Mouse (Mus musculus): ENCODE data around the gene Smc3. TPM values are rescaled to one million over a fixed set of nuclear protein-coding genes. Genes with fewer than 3 reads are reported as not detected.

The Smc3 gene
- polyA plus RNA-seq, 2 experiments = 42.4 to 60.8 TPM

GRCm38 (mm10) chr19:53664831-53665230 is 64.6 kb downstream of the Smc3 start:
- Histone ChIP-seq H3K36me3 (ENCODE audit: control insufficient read depth, insufficient read depth, low read length) (no peaks in the 10 kb centered on the region), H3K27ac (replicated peaks; ENCODE audit: low read depth, low read length) (no peak overlapping the region), H3K4me3 (replicated peaks; ENCODE audit: low read length) (no peak overlapping the region), H3K9ac (ENCODE audit: low read depth, low read length, severe bottlenecking) (no peak overlapping the region), H3K4me2 (replicated peaks; ENCODE audit: low read depth, low read length, severe bottlenecking) (no peak overlapping the region), H3K4me1 (ENCODE audit: control insufficient read depth, insufficient read depth, low read length) (no peaks in the 10 kb centered on the region), H3K9me3 (ENCODE audit: control insufficient read depth, low read length) (no peaks in the 10 kb centered on the region), H3K27me3 (ENCODE audit: control insufficient read depth, insufficient read depth, low read length) (no peaks in the 10 kb centered on the region)
- 87% methylated on average over 9 of the region's 9 CpGs for WGBS
- DNase-seq (ENCODE audit: low spot score) (no peak), ATAC-seq (ENCODE audit: low FRiP score, low read depth) (no peak)
- TF ChIP-seq POLR2A (IDR thresholded peaks at IDR 0.05; ENCODE audit: borderline replicate concordance, extremely low read depth, insufficient read depth, insufficient read length) = no peak

GRCm38 (mm10) chr19:53665391-53665790 is 65.2 kb downstream of the Smc3 start:
- Histone ChIP-seq H3K4me2 (replicated peaks; ENCODE audit: low read depth, low read length, severe bottlenecking) (no peak overlapping the region), H3K4me1 (ENCODE audit: control insufficient read depth, insufficient read depth, low read length) (0 out of 2 replicates have a peak, but pooled peaks cover under 1% of the 10 kb centered on the region), H3K27ac (replicated peaks; ENCODE audit: low read depth, low read length) (no peak overlapping the region), H3K36me3 (ENCODE audit: control insufficient read depth, insufficient read depth, low read length) (no peaks in the 10 kb centered on the region), H3K9me3 (ENCODE audit: control insufficient read depth, low read length) (no peaks in the 10 kb centered on the region), H3K4me3 (replicated peaks; ENCODE audit: low read length) (no peak overlapping the region), H3K9ac (ENCODE audit: low read depth, low read length, severe bottlenecking) (no peak overlapping the region), H3K27me3 (ENCODE audit: control insufficient read depth, insufficient read depth, low read length) (no peaks in the 10 kb centered on the region)
- TF ChIP-seq POLR2A (IDR thresholded peaks at IDR 0.05; ENCODE audit: borderline replicate concordance, extremely low read depth, insufficient read depth, insufficient read length) = no peak
- no peak for ATAC-seq (ENCODE audit: low FRiP score, low read depth)
- no peak for DNase-seq (ENCODE audit: low spot score)
- 87% methylated on average over 4 of the region's 4 CpGs for WGBS

- H3K27me3 ChIP-seq (ENCODE audit: control insufficient read depth, insufficient read depth, low read length) = 0 out of 2 replicates have a peak, but pooled peaks cover 6% of the 10 kb centered on the region
- 13% methylated on average over 8 of the region's 8 CpGs for WGBS
- no peak for DNase-seq (ENCODE audit: low spot score)
- no peak overlapping the region for H3K27ac ChIP-seq (replicated peaks; ENCODE audit: low read depth, low read length)
- no peaks in the 10 kb centered on the region for H3K36me3 ChIP-seq (ENCODE audit: control insufficient read depth, insufficient read depth, low read length)
- no peak for ATAC-seq (ENCODE audit: low FRiP score, low read depth)
- H3K9ac ChIP-seq (ENCODE audit: low read depth, low read length, severe bottlenecking) = no peak overlapping the region
- H3K4me1 ChIP-seq (ENCODE audit: control insufficient read depth, insufficient read depth, low read length) = 0 out of 2 replicates have a peak, but pooled peaks cover 6% of the 10 kb centered on the region
- H3K4me2 ChIP-seq (replicated peaks; ENCODE audit: low read depth, low read length, severe bottlenecking) = no peak overlapping the region
- no peak for TF ChIP-seq POLR2A (IDR thresholded peaks at IDR 0.05; ENCODE audit: borderline replicate concordance, extremely low read depth, insufficient read depth, insufficient read length)
- no peaks in the 10 kb centered on the region for H3K9me3 ChIP-seq (ENCODE audit: control insufficient read depth, low read length)
- H3K4me3 ChIP-seq (replicated peaks; ENCODE audit: low read length) = no peak overlapping the region
Observed at GRCm38 (mm10) chr19:53666708-53667107, 66.5 kb downstream of the Smc3 start.

- H3K27me3 ChIP-seq (ENCODE audit: control insufficient read depth, insufficient read depth, low read length) = peaks cover 15% of the 10 kb centered on the region
- H3K27ac ChIP-seq (replicated peaks; ENCODE audit: low read depth, low read length) = no peak overlapping the region
- ATAC-seq (ENCODE audit: low FRiP score, low read depth) (no peak), DNase-seq (ENCODE audit: low spot score) (no peak)
- no peak overlapping the region for H3K4me3 ChIP-seq (replicated peaks; ENCODE audit: low read length)
- 0 out of 2 replicates have a peak, but pooled peaks cover 6% of the 10 kb centered on the region for H3K4me1 ChIP-seq (ENCODE audit: control insufficient read depth, insufficient read depth, low read length)
- no peaks in the 10 kb centered on the region for H3K9me3 ChIP-seq (ENCODE audit: control insufficient read depth, low read length)
- 90% methylated on average over 7 of the region's 7 CpGs for WGBS
- no peak overlapping the region for H3K4me2 ChIP-seq (replicated peaks; ENCODE audit: low read depth, low read length, severe bottlenecking)
- TF ChIP-seq POLR2A (IDR thresholded peaks at IDR 0.05; ENCODE audit: borderline replicate concordance, extremely low read depth, insufficient read depth, insufficient read length) = no peak
- H3K36me3 ChIP-seq (ENCODE audit: control insufficient read depth, insufficient read depth, low read length) = no peaks in the 10 kb centered on the region
- no peak overlapping the region for H3K9ac ChIP-seq (ENCODE audit: low read depth, low read length, severe bottlenecking)
Observed at GRCm38 (mm10) chr19:53668821-53669220, 68.6 kb downstream of the Smc3 start.

- peaks cover 33% of the 10 kb centered on the region for H3K27me3 ChIP-seq (ENCODE audit: control insufficient read depth, insufficient read depth, low read length)
- no peak overlapping the region for H3K27ac ChIP-seq (replicated peaks; ENCODE audit: low read depth, low read length)
- no peaks in the 10 kb centered on the region for H3K36me3 ChIP-seq (ENCODE audit: control insufficient read depth, insufficient read depth, low read length)
- 20% methylated on average over 12 of the region's 12 CpGs for WGBS
- no peak overlapping the region for H3K9ac ChIP-seq (ENCODE audit: low read depth, low read length, severe bottlenecking)
- H3K9me3 ChIP-seq (ENCODE audit: control insufficient read depth, low read length) = no peaks in the 10 kb centered on the region
- H3K4me3 ChIP-seq (replicated peaks; ENCODE audit: low read length) = no peak overlapping the region
- H3K4me1 ChIP-seq (ENCODE audit: control insufficient read depth, insufficient read depth, low read length) = 0 out of 2 replicates have a peak, but pooled peaks cover 6% of the 10 kb centered on the region
- no peak overlapping the region for H3K4me2 ChIP-seq (replicated peaks; ENCODE audit: low read depth, low read length, severe bottlenecking)
- TF ChIP-seq POLR2A (IDR thresholded peaks at IDR 0.05; ENCODE audit: borderline replicate concordance, extremely low read depth, insufficient read depth, insufficient read length) = no peak
- ATAC-seq (ENCODE audit: low FRiP score, low read depth) = peak; percentile 60
- no peak for DNase-seq (ENCODE audit: low spot score)
Observed at GRCm38 (mm10) chr19:53670625-53671141, 70.5 kb downstream of the Smc3 start.

Data from limb, embryonic 14.5 days (tissue).